Mouse (Mus musculus): ENCODE measurements at regions not wholly inside any gene's neighbourhood (a gene's known extent, or its start where the extent isn't known, plus 50 kb on each side); places are given as distances from the start of the nearest gene placed in this dataset.
"Not testable (repeated sequence)": the region's sequence is repeated elsewhere in the genome, so short reads cannot be mapped to it uniquely, and the experiment has no call there.

DNA sequence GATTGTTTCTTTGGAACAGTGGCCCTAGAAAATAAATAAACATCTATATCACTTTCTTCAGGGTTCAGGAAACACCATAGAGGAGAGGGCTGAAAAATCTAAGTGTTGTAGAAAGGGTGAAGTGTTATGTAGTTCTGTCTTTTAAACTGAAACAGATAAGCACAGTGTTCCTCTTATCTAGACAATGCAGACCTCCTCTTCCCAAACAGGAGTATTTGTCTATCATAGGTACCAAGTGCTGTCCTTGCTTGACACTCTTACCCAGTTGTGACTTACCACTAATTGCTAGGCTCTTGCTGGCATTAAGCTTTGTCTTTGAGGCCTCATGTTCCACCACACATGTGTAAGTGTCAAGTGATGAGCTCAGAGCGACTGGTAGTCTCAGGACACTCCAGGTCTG lies 75.3 kb upstream of the Adam6b start:
- Histone ChIP-seq H3K9ac (no peak overlapping the region), H3K9me3 (peaks cover 5% of the 10 kb centered on the region; the same call in 1 of the 2 replicates), H3K4me2 (replicated peaks) (no peak overlapping the region), H3K27ac (no peak overlapping the region), H3K36me3 (no peaks in the 10 kb centered on the region), H3K27me3 (no peaks in the 10 kb centered on the region), H3K4me3 (no peak overlapping the region), H3K4me1 (no peaks in the 10 kb centered on the region)
- ATAC-seq (ENCODE audit: low FRiP score, low read depth), result no peak
- WGBS, result 56% methylated on average over 1 of the region's 1 CpGs

DNA sequence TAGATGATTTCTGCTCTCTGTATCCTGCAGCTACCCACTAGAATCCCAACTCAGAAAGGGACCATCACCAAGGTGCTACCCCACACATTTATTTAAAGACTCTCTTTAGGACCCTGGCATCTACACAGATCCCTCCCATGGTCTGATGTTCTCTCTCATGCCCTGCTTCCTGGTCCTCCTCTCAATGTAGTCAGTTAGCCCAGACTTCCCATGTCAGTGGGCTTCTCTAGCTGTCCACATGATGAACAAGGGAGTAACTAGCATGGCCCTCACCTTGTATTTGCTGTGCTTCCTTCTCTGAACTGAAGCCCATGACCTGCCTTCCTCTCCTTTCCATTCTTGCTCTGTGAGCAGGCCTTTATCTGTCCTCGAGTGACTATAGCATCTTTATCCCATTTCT lies 71.8 kb upstream of the Adam6b start:
- H3K4me3 ChIP-seq, result no peak overlapping the region
- ATAC-seq (ENCODE audit: low FRiP score, low read depth), result no peak
- 58% methylated on average over 1 of the region's 1 CpGs for WGBS
- H3K36me3 ChIP-seq, result no peaks in the 10 kb centered on the region
- H3K27ac ChIP-seq, result no peak overlapping the region
- H3K4me2 ChIP-seq (replicated peaks), result no peak overlapping the region
- H3K27me3 ChIP-seq, result no peaks in the 10 kb centered on the region
- H3K9me3 ChIP-seq, result peaks cover 5% of the 10 kb centered on the region; the same call in 1 of the 2 replicates
- no peak overlapping the region for H3K9ac ChIP-seq
- H3K4me1 ChIP-seq, result no peaks in the 10 kb centered on the region

GRCm38 (mm10) chr12:113418731-113419402 lies 70.4 kb upstream of the Adam6b start:
- no peaks in the 10 kb centered on the region for H3K27me3 ChIP-seq
- H3K9ac ChIP-seq, result no peak overlapping the region
- no peak overlapping the region for H3K4me3 ChIP-seq
- H3K36me3 ChIP-seq, result no peaks in the 10 kb centered on the region
- H3K27ac ChIP-seq, result no peak overlapping the region
- no peak overlapping the region for H3K4me2 ChIP-seq (replicated peaks)
- 0 out of 2 replicates have a peak, but pooled peaks cover 5% of the 10 kb centered on the region for H3K9me3 ChIP-seq
- no peak for ATAC-seq (ENCODE audit: low FRiP score, low read depth)
- H3K4me1 ChIP-seq, result no peaks in the 10 kb centered on the region
- 87% methylated on average over 5 of the region's 5 CpGs for WGBS

- no peaks in the 10 kb centered on the region for H3K9me3 ChIP-seq
- H3K27me3 ChIP-seq, result no peaks in the 10 kb centered on the region
- H3K4me1 ChIP-seq, result no peaks in the 10 kb centered on the region
- H3K4me3 ChIP-seq, result no peak overlapping the region
- ATAC-seq (ENCODE audit: low FRiP score, low read depth), result no peak
- H3K36me3 ChIP-seq, result no peaks in the 10 kb centered on the region
- H3K4me2 ChIP-seq (replicated peaks), result no peak overlapping the region
- 83% methylated on average over 9 of the region's 9 CpGs for WGBS
- H3K27ac ChIP-seq, result no peak overlapping the region
- H3K9ac ChIP-seq, result no peak overlapping the region
Observed at GRCm38 (mm10) chr12:113420721-113421305, 68.5 kb upstream of the Adam6b start.

GRCm38 (mm10) chr12:113421716-113422595 lies 67.4 kb upstream of the Adam6b start:
- 86% methylated on average over 16 of the region's 16 CpGs for WGBS
- H3K36me3 ChIP-seq, result no peaks in the 10 kb centered on the region
- H3K4me3 ChIP-seq, result no peak overlapping the region
- no peak overlapping the region for H3K4me2 ChIP-seq (replicated peaks)
- no peak overlapping the region for H3K27ac ChIP-seq
- H3K9me3 ChIP-seq, result no peaks in the 10 kb centered on the region
- no peak overlapping the region for H3K9ac ChIP-seq
- H3K4me1 ChIP-seq, result no peaks in the 10 kb centered on the region
- ATAC-seq (ENCODE audit: low FRiP score, low read depth), result no peak
- no peaks in the 10 kb centered on the region for H3K27me3 ChIP-seq

DNA sequence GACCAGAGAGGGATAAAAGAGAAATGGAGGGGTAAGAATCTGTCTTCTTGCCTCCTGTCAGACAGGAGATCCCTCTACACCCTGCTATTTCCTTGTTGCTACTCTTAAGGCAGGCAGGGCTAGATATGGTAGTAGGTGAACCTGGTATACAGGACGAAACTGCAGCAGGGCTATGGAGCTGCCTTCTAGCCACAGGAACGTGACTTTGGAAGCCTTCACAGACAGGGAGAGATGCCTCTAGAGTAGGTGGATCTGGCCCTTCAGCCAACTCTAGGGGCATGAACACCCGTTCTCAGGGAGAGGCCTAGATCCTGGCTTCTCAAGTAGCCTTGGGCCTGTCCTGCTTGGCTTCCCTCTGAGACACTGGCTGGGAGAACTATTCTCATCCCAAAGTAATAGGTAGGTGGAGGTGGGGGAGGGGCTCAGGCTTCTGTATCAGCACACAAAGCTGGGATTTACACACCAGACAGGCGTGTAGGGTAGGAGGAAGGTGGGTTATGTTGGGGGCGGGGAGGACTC lies 66.5 kb upstream of the Adam6b start:
- H3K4me1 ChIP-seq, result no peaks in the 10 kb centered on the region
- H3K9ac ChIP-seq, result no peak overlapping the region
- no peaks in the 10 kb centered on the region for H3K36me3 ChIP-seq
- no peak overlapping the region for H3K4me2 ChIP-seq (replicated peaks)
- no peak for ATAC-seq (ENCODE audit: low FRiP score, low read depth)
- H3K27me3 ChIP-seq, result no peaks in the 10 kb centered on the region
- H3K27ac ChIP-seq, result no peak overlapping the region
- no peak overlapping the region for H3K4me3 ChIP-seq
- WGBS, result 74% methylated on average over 5 of the region's 5 CpGs
- no peaks in the 10 kb centered on the region for H3K9me3 ChIP-seq

DNA sequence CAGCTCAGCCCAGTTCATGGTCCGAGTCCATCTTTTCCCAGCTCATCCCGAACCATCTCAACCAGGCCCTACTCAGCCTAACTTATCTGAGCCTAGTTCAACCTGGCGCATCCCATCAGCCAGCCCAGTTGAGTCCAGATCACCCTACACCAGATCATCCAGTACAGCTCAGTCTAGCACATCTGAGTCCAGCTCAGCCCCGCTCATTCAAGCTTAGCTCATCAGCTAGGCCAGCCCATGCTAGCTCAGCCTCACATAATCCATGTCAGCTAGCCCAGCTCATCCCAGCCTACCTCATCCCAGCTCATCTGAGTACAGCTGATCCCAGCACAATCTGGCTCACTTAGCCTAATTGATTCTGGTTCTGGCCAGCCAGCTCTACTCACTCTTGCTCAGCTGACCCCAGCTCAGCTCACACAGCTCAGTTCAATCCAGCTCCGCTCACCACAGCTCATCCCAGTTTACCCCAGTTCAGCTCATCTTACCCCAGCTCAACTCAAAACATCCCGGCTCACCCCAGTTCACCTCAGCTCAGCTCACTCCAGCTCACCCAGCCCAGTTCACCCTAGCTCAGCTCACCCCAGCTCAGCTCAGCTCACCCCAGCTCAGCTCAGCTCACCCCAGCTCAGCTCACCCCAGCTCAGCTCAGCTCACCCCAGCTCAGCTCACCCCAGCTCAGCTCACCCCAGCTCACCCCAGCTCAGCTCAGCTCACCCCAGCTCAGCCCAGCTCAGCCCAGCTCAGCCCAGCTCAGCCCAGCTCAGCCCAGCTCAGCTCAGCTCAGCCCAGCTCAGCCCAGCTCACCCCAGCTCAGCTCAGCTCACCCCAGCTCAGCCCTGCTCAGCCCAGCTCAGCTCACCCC lies 65.3 kb upstream of the Adam6b start:
- H3K9me3 ChIP-seq, result no peaks in the 10 kb centered on the region
- no peak overlapping the region for H3K27ac ChIP-seq
- H3K9ac ChIP-seq, result no peak overlapping the region
- no peak overlapping the region for H3K4me2 ChIP-seq (replicated peaks)
- no peaks in the 10 kb centered on the region for H3K36me3 ChIP-seq
- WGBS, result 87% methylated on average over 6 of the region's 6 CpGs
- H3K4me1 ChIP-seq, result no peaks in the 10 kb centered on the region
- no peak overlapping the region for H3K4me3 ChIP-seq
- H3K27me3 ChIP-seq, result no peaks in the 10 kb centered on the region
- no peak for ATAC-seq (ENCODE audit: low FRiP score, low read depth)

DNA sequence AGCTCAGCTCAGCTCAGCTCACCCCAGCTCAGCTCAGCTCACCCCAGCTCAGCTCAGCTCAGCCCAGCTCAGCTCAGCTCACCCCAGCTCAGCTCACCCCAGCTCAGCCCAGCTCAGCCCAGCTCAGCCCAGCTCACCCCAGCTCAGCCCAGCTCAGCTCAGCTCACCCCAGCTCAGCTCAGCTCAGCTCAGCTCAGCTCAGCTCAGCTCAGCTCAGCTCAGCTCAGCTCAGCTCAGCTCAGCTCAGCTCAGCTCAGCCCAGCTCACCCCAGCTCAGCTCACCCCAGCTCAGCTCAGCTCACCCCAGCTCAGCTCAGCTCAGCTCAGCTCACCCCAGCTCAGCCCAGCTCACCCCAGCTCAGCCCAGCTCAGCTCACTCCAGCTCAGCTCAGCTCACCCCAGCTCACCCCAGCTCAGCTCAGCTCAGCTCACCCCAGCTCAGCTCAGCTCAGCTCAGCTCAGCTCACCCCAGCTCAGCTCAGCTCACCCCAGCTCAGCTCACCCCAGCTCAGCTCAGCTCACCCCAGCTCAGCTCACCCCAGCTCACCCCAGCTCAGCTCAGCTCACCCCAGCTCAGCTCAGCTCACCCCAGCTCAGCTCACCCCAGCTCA lies 64.6 kb upstream of the Adam6b start:
- not testable (repeated sequence) for H3K4me2 ChIP-seq (replicated peaks); H3K27me3 ChIP-seq; H3K27ac ChIP-seq; ATAC-seq (ENCODE audit: low FRiP score, low read depth); H3K9ac ChIP-seq; H3K4me1 ChIP-seq; H3K4me3 ChIP-seq; H3K36me3 ChIP-seq; H3K9me3 ChIP-seq

DNA sequence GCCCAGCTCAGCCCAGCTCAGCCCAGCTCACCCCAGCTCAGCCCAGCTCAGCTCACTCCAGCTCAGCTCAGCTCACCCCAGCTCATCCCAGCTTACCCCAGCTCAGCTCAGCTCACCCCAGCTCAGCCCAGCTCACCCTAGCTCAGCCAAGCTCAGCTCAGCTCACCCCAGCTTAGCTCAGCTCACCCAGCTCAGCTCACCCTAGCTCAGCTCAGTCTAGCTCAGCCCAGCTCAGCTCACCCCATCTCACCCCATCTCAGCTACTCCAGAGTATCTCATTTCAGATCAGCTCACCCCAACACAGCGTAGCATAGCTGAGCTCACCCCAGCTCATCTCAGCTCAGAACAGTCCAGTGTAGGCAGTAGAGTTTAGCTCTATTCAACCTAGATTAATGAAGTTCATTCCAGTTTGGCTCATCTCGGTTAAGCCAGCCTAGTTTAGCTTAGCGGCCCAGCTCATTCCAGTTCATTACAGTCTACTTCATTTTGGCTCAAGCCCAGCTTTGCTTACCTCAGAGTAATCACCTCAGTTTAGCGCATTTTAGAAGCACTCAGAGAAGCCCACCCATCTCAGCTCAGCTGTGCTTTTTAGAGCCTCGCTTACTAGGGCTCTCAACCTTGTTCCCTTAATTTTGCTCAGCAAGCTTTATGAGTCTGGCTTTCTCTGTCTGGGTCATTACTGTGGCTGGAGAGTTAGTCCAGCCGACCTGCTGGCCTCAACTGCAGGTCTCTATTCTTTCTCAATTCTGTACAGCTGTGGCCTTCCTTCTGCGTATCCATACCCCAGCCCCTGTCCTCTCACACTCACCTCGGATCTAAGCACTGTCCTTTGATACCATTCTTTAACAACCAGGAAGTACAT lies 63.9 kb upstream of the Adam6b start:
- no peaks in the 10 kb centered on the region for H3K4me1 ChIP-seq
- no peak overlapping the region for H3K4me3 ChIP-seq
- WGBS, result 61% methylated on average over 8 of the region's 8 CpGs
- no peak overlapping the region for H3K4me2 ChIP-seq (replicated peaks)
- no peak overlapping the region for H3K9ac ChIP-seq
- H3K9me3 ChIP-seq, result no peaks in the 10 kb centered on the region
- peak; percentile 48; the same call in 1 of the 2 replicates for ATAC-seq (ENCODE audit: low FRiP score, low read depth)
- H3K36me3 ChIP-seq, result no peaks in the 10 kb centered on the region
- no peaks in the 10 kb centered on the region for H3K27me3 ChIP-seq
- no peak overlapping the region for H3K27ac ChIP-seq

DNA sequence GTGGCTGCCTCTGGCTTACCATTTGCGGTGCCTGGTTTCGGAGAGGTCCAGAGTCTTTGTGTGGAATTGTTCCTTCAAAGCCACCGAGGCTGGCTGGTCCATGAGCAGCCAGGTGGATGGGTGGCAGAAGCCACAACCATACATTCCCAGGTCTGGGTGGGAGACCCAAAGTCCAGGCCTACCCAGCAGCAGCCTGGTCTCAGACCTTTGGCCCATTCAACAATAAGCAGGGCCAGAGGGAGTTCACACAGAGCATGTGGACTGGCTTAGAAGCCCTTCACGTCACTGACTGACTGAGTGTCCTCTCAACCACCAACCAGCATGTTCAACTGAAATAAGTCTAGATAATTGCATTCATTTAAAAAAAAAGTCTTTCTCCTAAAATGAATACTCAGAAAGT lies 62.7 kb upstream of the Adam6b start:
- Histone ChIP-seq H3K4me1 (no peaks in the 10 kb centered on the region), H3K36me3 (no peaks in the 10 kb centered on the region), H3K9ac (no peak overlapping the region), H3K27me3 (no peaks in the 10 kb centered on the region), H3K4me2 (replicated peaks) (no peak overlapping the region), H3K4me3 (no peak overlapping the region), H3K9me3 (no peaks in the 10 kb centered on the region), H3K27ac (no peak overlapping the region)
- 87% methylated on average over 4 of the region's 4 CpGs for WGBS
- ATAC-seq (ENCODE audit: low FRiP score, low read depth), result no peak

DNA sequence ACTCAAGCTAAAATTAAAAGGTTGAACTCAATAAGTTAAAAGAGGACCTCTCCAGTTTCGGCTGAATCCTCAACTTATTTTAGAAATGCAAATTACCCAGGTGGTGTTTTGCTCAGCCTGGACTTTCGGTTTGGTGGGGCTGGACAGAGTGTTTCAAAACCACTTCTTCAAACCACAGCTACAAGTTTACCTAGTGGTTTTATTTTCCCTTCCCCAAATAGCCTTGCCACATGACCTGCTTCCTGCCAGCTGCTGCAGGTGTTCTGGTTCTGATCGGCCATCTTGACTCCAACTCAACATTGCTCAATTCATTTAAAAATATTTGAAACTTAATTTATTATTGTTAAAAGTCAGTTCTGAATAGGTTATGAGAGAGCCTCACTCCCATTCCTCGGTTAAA lies 62.0 kb upstream of the Adam6b start:
- H3K27ac ChIP-seq, result no peak overlapping the region
- H3K36me3 ChIP-seq, result no peaks in the 10 kb centered on the region
- 74% methylated on average over 4 of the region's 4 CpGs for WGBS
- no peaks in the 10 kb centered on the region for H3K9me3 ChIP-seq
- H3K4me3 ChIP-seq, result no peak overlapping the region
- H3K4me2 ChIP-seq (replicated peaks), result no peak overlapping the region
- no peaks in the 10 kb centered on the region for H3K4me1 ChIP-seq
- no peaks in the 10 kb centered on the region for H3K27me3 ChIP-seq
- ATAC-seq (ENCODE audit: low FRiP score, low read depth), result no peak
- no peak overlapping the region for H3K9ac ChIP-seq
